Mouse (Mus musculus) heart, embryonic 16.5 days (tissue): ENCODE measurements at regions not wholly inside any gene's neighbourhood (a gene's known extent, or its start where the extent isn't known, plus 50 kb on each side); places are given as distances from the start of the nearest gene placed in this dataset.

ENCODE experiments used
- ATAC-seq: fragments of 200-750 bp; cut with Nextera tagmentation; replicated peaks from 2 replicates; pipeline ENCODE4 v1.8.0; 2017; ENCODE audit warnings: moderate number of reproducible peaks; ENCODE audit not compliant: insufficient read depth, low FRiP score; ENCODE audit errors: extremely low read depth
- H3K27ac ChIP-seq: fragments of 300-500 bp; sonication (generic); 2 replicates; pipeline ENCODE4 v1.5.1; 2014; ENCODE audit warnings: mild to moderate bottlenecking, low read length, control low read depth, moderate library complexity
- H3K27me3 ChIP-seq: fragments of 300-500 bp; sonication (generic); 2 replicates; pipeline ENCODE4 v1.6.1; 2014; ENCODE audit warnings: low read length, mixed read lengths; ENCODE audit not compliant: control insufficient read depth, insufficient read depth
- H3K36me3 ChIP-seq: fragments of 300-500 bp; sonication (generic); 2 replicates; pipeline ENCODE4 v1.6.1; 2014; ENCODE audit not compliant: control insufficient read depth, insufficient read depth
- H3K4me1 ChIP-seq: fragments of 300-500 bp; sonication (generic); 2 replicates; pipeline ENCODE4 v1.6.1; 2014; ENCODE audit warnings: low read length, mixed read lengths; ENCODE audit not compliant: control insufficient read depth, insufficient read depth
- H3K4me2 ChIP-seq: fragments of 300-500 bp; sonication (generic); 2 replicates; pipeline ENCODE4 v1.6.1; 2014; ENCODE audit warnings: low read depth, mild to moderate bottlenecking, control low read depth, low read length
- H3K4me3 ChIP-seq: fragments of 300-500 bp; sonication (generic); 2 replicates; pipeline ENCODE4 v1.5.1; 2014; ENCODE audit warnings: mild to moderate bottlenecking, control low read depth, low read length
- H3K9ac ChIP-seq: fragments of 300-500 bp; sonication (generic); 2 replicates; pipeline ENCODE4 v1.6.1; 2014; ENCODE audit warnings: low read length, control low read depth
- H3K9me3 ChIP-seq: fragments of 300-500 bp; sonication (generic); replicated peaks from 2 replicates; pipeline ENCODE4 v1.6.1; 2016; ENCODE audit warnings: low read length; ENCODE audit not compliant: control insufficient read depth
- WGBS: fragments of 180-500 bp; shearing (Covaris S2); extraction: QIAGEN DNeasy Blood & Tissue Kit; methylation state at CpG from one replicate; pipeline ENCODE4 v1.1.7; 2014; 5-methylcytosine and 5-hydroxymethylcytosine counted together

DNA sequence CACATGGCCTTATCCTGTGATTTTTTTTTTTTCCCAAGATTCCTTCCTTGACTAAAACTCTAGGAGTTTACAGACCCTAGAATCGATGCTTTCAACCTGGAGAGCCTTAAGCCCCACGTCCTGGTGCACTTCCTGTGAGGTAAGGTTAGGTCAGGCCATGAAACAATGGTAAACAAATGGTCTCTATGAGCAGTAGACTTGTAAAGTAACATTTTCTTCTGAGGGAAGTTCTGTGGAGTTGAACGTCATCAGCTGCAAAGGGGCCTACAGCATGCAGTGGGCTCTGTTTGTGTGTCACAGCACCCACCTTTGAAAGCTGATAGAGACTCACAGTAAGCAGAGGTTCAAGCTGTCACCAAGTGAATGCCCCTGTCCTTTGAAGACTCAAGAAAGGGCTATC, 87.3 kb upstream of the Eomes start:
- H3K9ac ChIP-seq: no peak overlapping the region
- no peaks in the 10 kb centered on the region for H3K36me3 ChIP-seq
- 0 out of 2 replicates have a peak, but pooled peaks cover 5% of the 10 kb centered on the region for H3K4me1 ChIP-seq
- H3K27me3 ChIP-seq: peaks cover 2% of the 10 kb centered on the region
- no peaks in the 10 kb centered on the region for H3K9me3 ChIP-seq
- H3K27ac ChIP-seq: no peak overlapping the region
- H3K4me2 ChIP-seq: no peak overlapping the region
- no peak for ATAC-seq
- 68% methylated on average over 3 of the region's 3 CpGs for WGBS
- no peak overlapping the region for H3K4me3 ChIP-seq

DNA sequence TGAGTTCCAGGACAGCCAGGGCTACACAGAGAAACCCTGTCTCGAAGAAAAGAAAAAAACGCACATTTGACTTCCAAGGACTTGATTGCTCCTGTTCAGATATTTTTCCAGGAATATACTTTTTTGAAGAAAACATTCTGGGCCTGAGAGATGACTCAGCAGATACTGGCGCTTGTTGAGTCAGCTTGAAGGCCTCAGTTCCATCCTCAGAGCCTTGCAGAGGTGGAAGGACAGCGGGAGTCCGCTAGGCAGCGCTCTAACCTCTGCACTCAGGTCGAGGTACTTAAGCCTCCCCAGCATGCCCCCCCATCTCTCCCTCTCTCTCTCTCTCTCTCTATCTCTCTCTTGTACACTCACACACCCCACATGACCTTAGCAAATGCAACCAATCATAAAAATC, 86.3 kb upstream of the Eomes start:
- 72% methylated on average over 7 of the region's 7 CpGs for WGBS

DNA sequence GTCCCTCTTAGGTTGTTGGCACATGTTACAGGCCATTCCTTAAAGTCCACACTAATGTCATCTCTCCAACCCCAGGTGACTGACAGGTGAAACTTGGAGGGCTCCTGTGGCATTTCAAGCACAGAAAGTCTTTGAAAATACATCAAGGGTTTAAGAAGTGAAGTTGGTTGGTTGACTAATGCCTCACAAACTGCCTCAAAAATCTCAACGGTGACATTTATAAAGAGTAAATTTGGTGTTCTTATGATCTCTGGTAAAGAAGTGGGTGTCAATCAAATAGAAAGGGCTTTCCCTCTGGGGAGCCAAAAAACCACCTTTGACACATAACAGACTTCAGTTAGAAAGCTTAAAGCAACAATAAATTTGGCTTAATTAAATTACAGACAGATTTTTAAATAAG, 85.2 kb upstream of the Eomes start:
- Histone ChIP-seq H3K27ac (no peak overlapping the region), H3K4me3 (no peak overlapping the region), H3K4me2 (no peak overlapping the region), H3K36me3 (no peaks in the 10 kb centered on the region), H3K27me3 (peaks cover 2% of the 10 kb centered on the region), H3K4me1 (0 out of 2 replicates have a peak, but pooled peaks cover 5% of the 10 kb centered on the region), H3K9me3 (no peaks in the 10 kb centered on the region), H3K9ac (no peak overlapping the region)
- 73% methylated on average over 1 of the region's 1 CpGs for WGBS
- ATAC-seq: no peak

More for the DNA sequence above, 86.3 kb upstream of the Eomes start:
- H3K9ac ChIP-seq: no peak overlapping the region
- H3K9me3 ChIP-seq: no peaks in the 10 kb centered on the region
- no peak overlapping the region for H3K4me3 ChIP-seq
- no peaks in the 10 kb centered on the region for H3K36me3 ChIP-seq
- no peak for ATAC-seq
- H3K4me2 ChIP-seq: no peak overlapping the region
- H3K4me1 ChIP-seq: 0 out of 2 replicates have a peak, but pooled peaks cover 5% of the 10 kb centered on the region
- no peak overlapping the region for H3K27ac ChIP-seq
- peaks cover 2% of the 10 kb centered on the region for H3K27me3 ChIP-seq

DNA sequence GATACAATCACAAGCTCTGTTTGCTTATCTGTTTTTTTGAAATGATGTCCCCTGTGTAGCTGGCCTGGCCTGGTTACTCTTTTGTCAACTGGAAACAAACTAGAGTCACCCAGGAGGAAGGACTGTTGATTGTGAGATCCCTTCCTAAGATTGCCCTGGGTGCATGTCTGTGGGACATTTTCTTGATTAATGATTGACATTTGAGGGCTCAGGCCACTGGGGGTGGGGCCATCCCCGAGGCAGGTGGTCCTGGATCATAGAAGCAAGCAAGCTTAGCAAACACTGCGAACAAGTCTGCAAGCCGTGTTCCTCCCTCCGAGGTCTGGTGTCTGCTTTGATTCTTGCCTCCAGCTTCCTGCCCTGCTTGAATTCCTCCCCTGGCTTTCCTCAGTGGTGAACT, 84.4 kb upstream of the Eomes start:
- ATAC-seq: no peak
- H3K27me3 ChIP-seq: peaks cover 2% of the 10 kb centered on the region; the same call in 1 of the 2 replicates
- H3K9ac ChIP-seq: no peak overlapping the region
- H3K4me1 ChIP-seq: 0 out of 2 replicates have a peak, but pooled peaks cover 5% of the 10 kb centered on the region
- 57% methylated on average over 4 of the region's 4 CpGs for WGBS
- no peak overlapping the region for H3K4me3 ChIP-seq
- no peaks in the 10 kb centered on the region for H3K9me3 ChIP-seq
- no peaks in the 10 kb centered on the region for H3K36me3 ChIP-seq
- no peak overlapping the region for H3K27ac ChIP-seq
- H3K4me2 ChIP-seq: no peak overlapping the region

DNA sequence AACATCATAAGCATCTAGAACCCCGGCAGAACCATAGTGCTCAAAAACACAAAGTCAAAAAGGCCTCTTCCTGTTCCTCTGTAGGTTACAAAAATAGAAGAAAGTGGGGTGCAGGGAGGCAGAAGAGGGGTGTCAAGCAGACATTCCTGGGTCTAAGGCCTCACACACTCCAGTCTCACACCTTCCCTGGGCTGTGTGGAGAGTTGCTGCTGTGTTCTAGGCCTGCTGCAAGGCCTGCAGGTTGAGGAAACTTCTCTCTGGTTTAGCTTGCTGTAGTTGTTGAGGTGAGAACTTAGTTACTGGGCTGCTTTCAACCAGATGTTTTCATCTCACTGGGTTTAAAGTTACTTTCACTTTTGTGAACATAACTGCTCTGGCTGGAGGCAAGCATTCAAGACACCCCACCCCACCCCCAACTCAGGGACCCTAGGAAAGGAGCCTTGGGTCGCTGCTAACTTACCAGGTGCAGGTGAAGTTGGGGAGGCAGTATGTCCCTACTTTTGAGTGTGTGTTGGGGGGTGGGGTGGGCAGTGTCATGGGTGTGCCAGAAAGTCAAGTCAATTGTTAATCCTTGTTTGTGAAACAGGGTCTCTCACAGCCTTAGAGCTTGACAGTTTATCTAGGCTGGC, 81.5 kb upstream of the Eomes start:
- H3K9me3 ChIP-seq: no peaks in the 10 kb centered on the region
- WGBS: 64% methylated on average over 2 of the region's 2 CpGs
- ATAC-seq: 0 out of 2 replicates have a peak, but pooled peaks have one; percentile 34
- H3K9ac ChIP-seq: no peak overlapping the region
- no peak overlapping the region for H3K4me3 ChIP-seq
- no peaks in the 10 kb centered on the region for H3K27me3 ChIP-seq
- peak overlapping the region; percentile 20; the same call in 1 of the 2 replicates for H3K27ac ChIP-seq
- no peaks in the 10 kb centered on the region for H3K36me3 ChIP-seq
- H3K4me1 ChIP-seq: no peaks in the 10 kb centered on the region
- H3K4me2 ChIP-seq: no peak overlapping the region

DNA sequence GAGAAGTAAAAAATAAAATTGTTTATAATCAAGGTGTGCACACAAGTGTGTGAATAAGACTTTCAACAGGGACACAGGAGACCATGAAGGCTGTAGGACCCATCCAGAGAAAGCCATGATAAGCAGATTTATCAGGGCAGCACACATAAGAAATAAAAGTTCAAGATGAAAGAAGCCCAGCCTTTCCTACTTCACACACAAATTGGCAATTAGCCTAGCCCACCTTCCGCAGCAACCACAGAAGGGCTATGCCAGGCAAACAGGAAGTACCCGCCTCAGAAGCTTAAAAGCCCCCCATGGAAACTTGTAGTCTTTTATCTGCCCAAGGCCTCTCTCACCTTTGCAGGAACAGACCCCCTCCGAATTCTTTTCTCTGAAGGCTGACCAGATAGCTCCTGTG, 77.5 kb upstream of the Eomes start:
- no peak for ATAC-seq
- Histone ChIP-seq H3K9me3 (no peaks in the 10 kb centered on the region), H3K4me1 (no peaks in the 10 kb centered on the region), H3K4me2 (no peak overlapping the region), H3K9ac (no peak overlapping the region), H3K36me3 (no peaks in the 10 kb centered on the region), H3K27me3 (no peaks in the 10 kb centered on the region), H3K27ac (no peak overlapping the region), H3K4me3 (no peak overlapping the region)
- WGBS: 58% methylated on average over 3 of the region's 3 CpGs

DNA sequence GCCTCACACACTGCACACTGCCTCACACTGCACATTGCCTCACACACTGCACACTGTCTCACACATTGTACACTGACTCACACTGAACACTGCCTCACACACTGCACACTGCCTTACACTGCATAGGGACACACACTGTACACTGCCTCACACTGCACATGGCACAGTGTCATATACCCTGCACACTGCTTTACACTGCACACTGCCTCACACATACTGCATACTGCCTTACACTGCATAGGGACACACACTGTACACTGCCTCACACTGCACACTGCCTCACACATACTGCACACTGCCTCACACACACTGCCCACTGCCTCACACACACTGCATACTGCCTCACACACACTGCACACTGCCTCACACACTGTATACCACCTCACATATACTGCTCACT, 76.8 kb upstream of the Eomes start:
- Histone ChIP-seq H3K9ac (no peak overlapping the region), H3K9me3 (no peaks in the 10 kb centered on the region), H3K4me2 (no peak overlapping the region), H3K4me1 (no peaks in the 10 kb centered on the region), H3K36me3 (no peaks in the 10 kb centered on the region), H3K27ac (no peak overlapping the region), H3K27me3 (no peaks in the 10 kb centered on the region), H3K4me3 (no peak overlapping the region)
- 0 out of 2 replicates have a peak, but pooled peaks have one; percentile 23 for ATAC-seq

DNA sequence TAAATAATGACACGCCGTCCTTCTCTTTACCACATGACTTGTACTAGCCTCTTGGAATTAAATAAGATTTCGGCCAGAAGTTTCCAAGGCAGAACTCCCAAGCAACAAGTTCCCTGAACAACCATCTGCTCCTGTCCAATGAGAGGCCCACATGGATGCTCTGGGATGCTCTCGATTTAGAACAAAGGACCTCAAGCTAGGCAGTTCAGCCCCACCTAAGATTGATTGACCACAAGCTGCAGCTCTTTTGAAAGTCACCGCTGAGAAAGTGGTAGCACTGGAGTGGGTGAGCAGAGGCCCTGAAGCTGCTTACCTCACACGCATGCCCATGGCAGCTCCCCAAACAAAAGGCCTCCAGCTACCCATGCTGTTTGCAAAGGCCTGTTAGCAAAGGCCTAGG, 73.1 kb upstream of the Eomes start:
- no peaks in the 10 kb centered on the region for H3K9me3 ChIP-seq
- WGBS: 62% methylated on average over 6 of the region's 6 CpGs

DNA sequence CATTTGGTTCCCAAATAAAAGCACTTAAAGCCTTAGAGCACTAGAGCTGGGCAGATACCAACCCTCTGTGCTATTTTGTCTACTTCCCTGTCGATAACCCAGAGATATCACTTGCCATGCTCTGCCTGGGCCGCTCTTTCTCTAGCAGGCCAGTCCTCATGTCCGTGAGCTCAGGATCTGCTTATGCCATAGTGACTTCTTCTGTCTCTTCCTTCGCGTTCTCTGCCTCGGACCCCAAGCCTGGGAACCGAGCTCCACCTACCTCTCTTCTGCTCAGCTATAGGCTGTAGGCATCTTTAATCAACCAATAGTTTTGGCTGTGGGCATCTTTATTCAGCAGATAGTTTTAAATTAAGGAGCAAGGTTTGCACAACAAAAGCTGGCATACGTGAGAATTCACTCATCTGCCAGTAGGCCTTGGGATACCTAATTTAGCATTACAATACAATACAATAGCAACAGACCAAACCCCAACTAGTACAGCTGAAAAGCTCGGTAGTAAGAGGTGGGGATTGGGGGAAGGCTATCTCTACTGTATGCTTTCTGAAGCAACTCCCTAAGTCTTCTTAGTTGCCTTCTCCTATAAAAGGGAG, 72.0 kb upstream of the Eomes start:
- ATAC-seq: no peak
- no peak overlapping the region for H3K4me3 ChIP-seq
- no peaks in the 10 kb centered on the region for H3K36me3 ChIP-seq
- no peak overlapping the region for H3K9ac ChIP-seq
- no peak overlapping the region for H3K4me2 ChIP-seq
- H3K4me1 ChIP-seq: no peaks in the 10 kb centered on the region
- no peaks in the 10 kb centered on the region for H3K27me3 ChIP-seq
- no peaks in the 10 kb centered on the region for H3K9me3 ChIP-seq
- WGBS: 69% methylated on average over 9 of the region's 9 CpGs
- H3K27ac ChIP-seq: no peak overlapping the region

More for the DNA sequence above, 73.1 kb upstream of the Eomes start:
- Histone ChIP-seq H3K4me2 (no peak overlapping the region), H3K27me3 (no peaks in the 10 kb centered on the region), H3K4me1 (no peaks in the 10 kb centered on the region), H3K27ac (no peak overlapping the region), H3K4me3 (no peak overlapping the region), H3K9ac (no peak overlapping the region), H3K36me3 (no peaks in the 10 kb centered on the region)
- no peak for ATAC-seq
